Mouse (Mus musculus): ENCODE results near the gene Hif3a. TPM values are rescaled to one million over a fixed set of nuclear protein-coding genes. Genes with fewer than 3 reads are reported as not detected.
A peak's percentile ranks its signal among the peaks of the same experiment; 100 is the strongest.

Gene Hif3a
- polyA plus RNA-seq, 1 experiment from 2014 or later, result 8.7 TPM

GRCm38 (mm10) chr7:17065620-17066019 is 3.4 kb upstream of the Hif3a start:
- no peak overlapping the region for H3K4me2 ChIP-seq
- no peak for ATAC-seq (ENCODE audit: low FRiP score)
- 85% methylated on average over 8 of the region's 9 CpGs for WGBS

GRCm38 (mm10) chr7:17062845-17063244 is 618 bp upstream of the Hif3a start:
- WGBS, result 22% methylated on average over 11 of the region's 11 CpGs
- Histone ChIP-seq H3K36me3 (replicated peaks) (no peaks in the 10 kb centered on the region), H3K4me1 (peaks cover 53% of the 10 kb centered on the region), H3K9me3 (no peaks in the 10 kb centered on the region), H3K27ac (no peak overlapping the region), H3K27me3 (peaks cover 19% of the 10 kb centered on the region), H3K9ac (peak overlapping the region; percentile 53; the same call in 1 of the 2 replicates), H3K4me3 (replicated peaks) (peak overlapping the region; percentile 45), H3K4me2 (peak overlapping the region; percentile 67)
- peak; percentile 7; the same call in 1 of the 2 replicates for ATAC-seq (ENCODE audit: low FRiP score)

More at GRCm38 (mm10) chr7:17065620-17066019, 3.4 kb upstream of the Hif3a start:
- H3K27me3 ChIP-seq, result peaks cover 19% of the 10 kb centered on the region
- peaks cover 25% of the 10 kb centered on the region for H3K4me1 ChIP-seq
- no peaks in the 10 kb centered on the region for H3K9me3 ChIP-seq
- H3K36me3 ChIP-seq (replicated peaks), result no peaks in the 10 kb centered on the region
- H3K9ac ChIP-seq, result no peak overlapping the region
- H3K4me3 ChIP-seq (replicated peaks), result no peak overlapping the region
- H3K27ac ChIP-seq, result no peak overlapping the region

- no peak for ATAC-seq (ENCODE audit: low FRiP score)
- peak overlapping the region; percentile 67 for H3K4me2 ChIP-seq
- no peaks in the 10 kb centered on the region for H3K36me3 ChIP-seq (replicated peaks)
- peaks cover 19% of the 10 kb centered on the region for H3K27me3 ChIP-seq
- no peaks in the 10 kb centered on the region for H3K9me3 ChIP-seq
- peaks cover 68% of the 10 kb centered on the region for H3K4me1 ChIP-seq
- H3K27ac ChIP-seq, result peak overlapping the region; percentile 92
- peak overlapping the region; percentile 12; the same call in 1 of the 2 replicates for H3K9ac ChIP-seq
- peak overlapping the region; percentile 45; the same call in 1 of the 2 replicates for H3K4me3 ChIP-seq (replicated peaks)
- 74% methylated on average over 21 of the region's 22 CpGs for WGBS
Observed at GRCm38 (mm10) chr7:17060782-17061605, 1.2 kb downstream of the Hif3a start.

- Histone ChIP-seq H3K9me3 (no peaks in the 10 kb centered on the region), H3K27me3 (peaks cover 19% of the 10 kb centered on the region), H3K4me3 (replicated peaks) (peak overlapping the region; percentile 4; the same call in 1 of the 2 replicates), H3K4me2 (peak overlapping the region; percentile 67), H3K9ac (0 out of 2 replicates have a peak overlapping the region, but pooled peaks have one; percentile 12), H3K27ac (peak overlapping the region; percentile 92), H3K4me1 (peaks cover 73% of the 10 kb centered on the region), H3K36me3 (replicated peaks) (no peaks in the 10 kb centered on the region)
- ATAC-seq (ENCODE audit: low FRiP score), result peak; percentile 48; the same call in 1 of the 2 replicates
- 41% methylated on average over 9 of the region's 9 CpGs for WGBS
Observed at GRCm38 (mm10) chr7:17060031-17060781, 2.0 kb downstream of the Hif3a start.

GRCm38 (mm10) chr7:17059463-17059844 is 2.8 kb downstream of the Hif3a start:
- peaks cover 73% of the 10 kb centered on the region for H3K4me1 ChIP-seq
- whole genome bisulfite sequencing, result 87% methylated on average over 3 of the region's 3 CpGs
- no peak for ATAC-seq (ENCODE audit: low FRiP score)
- H3K9ac ChIP-seq, result no peak overlapping the region
- peak overlapping the region; percentile 92 for H3K27ac ChIP-seq
- peaks cover 19% of the 10 kb centered on the region for H3K27me3 ChIP-seq
- H3K4me3 ChIP-seq (replicated peaks), result no peak overlapping the region
- no peaks in the 10 kb centered on the region for H3K36me3 ChIP-seq (replicated peaks)
- H3K4me2 ChIP-seq, result peak overlapping the region; percentile 67
- no peaks in the 10 kb centered on the region for H3K9me3 ChIP-seq

- Histone ChIP-seq H3K27me3 (peaks cover 19% of the 10 kb centered on the region), H3K27ac (peak overlapping the region; percentile 92), H3K9ac (no peak overlapping the region), H3K9me3 (no peaks in the 10 kb centered on the region), H3K4me1 (peaks cover 73% of the 10 kb centered on the region), H3K4me3 (replicated peaks) (no peak overlapping the region), H3K36me3 (replicated peaks) (peaks cover 1% of the 10 kb centered on the region; the same call in 1 of the 2 replicates), H3K4me2 (peak overlapping the region; percentile 67)
- peak; percentile 20; the same call in 1 of the 2 replicates for ATAC-seq (ENCODE audit: low FRiP score)
- 47% methylated on average over 8 of the region's 8 CpGs for WGBS
Observed at GRCm38 (mm10) chr7:17058816-17059462, 3.3 kb downstream of the Hif3a start.

- H3K4me2 ChIP-seq, result peak overlapping the region; percentile 26
- 4% methylated on average over 16 of the region's 16 CpGs for WGBS
- ATAC-seq (ENCODE audit: low FRiP score), result peak; percentile 49
Observed at GRCm38 (mm10) chr7:17058071-17058689, 4.0 kb downstream of the Hif3a start.

GRCm38 (mm10) chr7:17056601-17057523 is 5.4 kb downstream of the Hif3a start:
- peaks cover 7% of the 10 kb centered on the region; the same call in 1 of the 2 replicates for H3K27me3 ChIP-seq
- 36% methylated on average over 14 of the region's 14 CpGs for WGBS
- no peaks in the 10 kb centered on the region for H3K9me3 ChIP-seq
- H3K4me2 ChIP-seq, result peak overlapping the region; percentile 84
- H3K36me3 ChIP-seq (replicated peaks), result peaks cover 6% of the 10 kb centered on the region; the same call in 1 of the 2 replicates
- peak overlapping the region; percentile 81 for H3K27ac ChIP-seq
- ATAC-seq (ENCODE audit: low FRiP score), result no peak; the same call in 1 of the 2 replicates
- H3K4me3 ChIP-seq (replicated peaks), result peak overlapping the region; percentile 49
- peaks cover 60% of the 10 kb centered on the region for H3K4me1 ChIP-seq
- H3K9ac ChIP-seq, result peak overlapping the region; percentile 54

More at GRCm38 (mm10) chr7:17058071-17058689, 4.0 kb downstream of the Hif3a start:
- Histone ChIP-seq H3K27ac (peak overlapping the region; percentile 92), H3K9me3 (no peaks in the 10 kb centered on the region), H3K27me3 (peaks cover 12% of the 10 kb centered on the region), H3K4me1 (peaks cover 73% of the 10 kb centered on the region), H3K36me3 (replicated peaks) (peaks cover 6% of the 10 kb centered on the region; the same call in 1 of the 2 replicates), H3K4me3 (replicated peaks) (no peak overlapping the region), H3K9ac (peak overlapping the region; percentile 40; the same call in 1 of the 2 replicates)

GRCm38 (mm10) chr7:17056081-17056581 is 6.1 kb downstream of the Hif3a start:
- H3K9ac ChIP-seq, result peak overlapping the region; percentile 54
- peak overlapping the region; percentile 84 for H3K4me2 ChIP-seq
- peaks cover 5% of the 10 kb centered on the region; the same call in 1 of the 2 replicates for H3K27me3 ChIP-seq
- peak overlapping the region; percentile 49 for H3K4me3 ChIP-seq (replicated peaks)
- peak overlapping the region; percentile 81 for H3K27ac ChIP-seq
- peak; percentile 68 for ATAC-seq (ENCODE audit: low FRiP score)
- H3K36me3 ChIP-seq (replicated peaks), result peaks cover 6% of the 10 kb centered on the region; the same call in 1 of the 2 replicates
- WGBS, result under 1% methylated on average over 42 of the region's 42 CpGs
- H3K9me3 ChIP-seq, result no peaks in the 10 kb centered on the region
- H3K4me1 ChIP-seq, result peaks cover 53% of the 10 kb centered on the region

- peaks cover 46% of the 10 kb centered on the region for H3K4me1 ChIP-seq
- H3K4me2 ChIP-seq, result peak overlapping the region; percentile 84
- 0 out of 2 replicates have a peak overlapping the region, but pooled peaks have one; percentile 81 for H3K27ac ChIP-seq
- no peaks in the 10 kb centered on the region for H3K9me3 ChIP-seq
- 88% methylated on average over 4 of the region's 4 CpGs for WGBS
- H3K9ac ChIP-seq, result no peak overlapping the region
- peaks cover 6% of the 10 kb centered on the region; the same call in 1 of the 2 replicates for H3K36me3 ChIP-seq (replicated peaks)
- peak overlapping the region; percentile 49 for H3K4me3 ChIP-seq (replicated peaks)
- ATAC-seq (ENCODE audit: low FRiP score), result no peak
- no peaks in the 10 kb centered on the region for H3K27me3 ChIP-seq
Observed at GRCm38 (mm10) chr7:17055287-17055946, 6.8 kb downstream of the Hif3a start.

Data from forebrain, embryonic 12.5 days (tissue).